Mouse (Mus musculus) layer of hippocampus, adult 2 months (tissue): ENCODE data around the gene Mapre1. TPM values are rescaled to one million over a fixed set of nuclear protein-coding genes. Genes with fewer than 3 reads are reported as not detected.
"Not testable (repeated sequence)": the region's sequence is repeated elsewhere in the genome, so short reads cannot be mapped to it uniquely, and the experiment has no call there.

Experiments
- DNase-seq, 2 experiments: peaks; one replicate each; pipeline ENCODE4 v3.0.0; 2022; ENCODE audit warnings: low spot score in 2 of 2
- H3K27ac ChIP-seq: fragments of 200-600 bp; 2 replicates; pipeline ENCODE4 v1.8.1; 2022
- H3K4me3 ChIP-seq: fragments of 200-600 bp; 2 replicates; pipeline ENCODE4 v1.8.1; 2022; ENCODE audit warnings: mild to moderate bottlenecking
- CTCF ChIP-seq: fragments of 200-600 bp; conservative IDR thresholded peaks from 2 replicates; pipeline ENCODE4 v1.8.1; 2022; ENCODE audit warnings: antibody characterized with exemption, mild to moderate bottlenecking, moderate library complexity
- total RNA-seq, 2 experiments: library from RNA; stranded (reverse); gene quantifications; 2 replicates each; pipeline ENCODE4 v1.2.3; 2021

The Mapre1 gene
- total RNA-seq, 2 experiments from 2014 or later: 72.4 to 75.8 TPM

- no peak for TF ChIP-seq CTCF
- no peak overlapping the region for H3K4me3 ChIP-seq
- DNase-seq: no peak
Observed at GRCm38 (mm10) chr2:153793366-153793765, 52.3 kb downstream of the Mapre1 start.

GRCm38 (mm10) chr2:153795090-153795489, 54.0 kb downstream of the Mapre1 start:
- Histone ChIP-seq H3K4me3 (no peak overlapping the region), H3K27ac (no peak overlapping the region)
- peak; percentile 65 for TF ChIP-seq CTCF
- DNase-seq: peak in 1 of 2 experiments; percentile 17

More at GRCm38 (mm10) chr2:153793366-153793765, 52.3 kb downstream of the Mapre1 start:
- no peak overlapping the region for H3K27ac ChIP-seq

DNA sequence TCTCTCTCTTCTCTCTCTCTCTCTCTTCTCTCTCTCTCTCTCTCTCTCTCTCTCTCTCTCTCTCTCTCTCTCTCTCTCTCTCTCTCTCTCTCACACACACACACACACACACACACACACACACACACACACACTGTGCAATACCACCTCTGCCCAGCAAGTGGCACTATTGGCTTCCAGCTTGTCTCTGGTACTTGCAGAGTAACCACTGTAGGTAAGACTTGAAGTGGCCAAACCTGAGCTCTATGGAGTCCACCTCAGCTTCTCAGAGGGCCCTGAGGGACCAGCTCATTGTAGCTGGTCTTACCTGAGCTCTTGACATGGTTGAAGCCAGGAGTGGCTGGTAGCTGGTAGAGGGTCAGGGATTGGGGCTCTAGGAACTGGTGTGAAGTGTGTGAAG, 66.4 kb downstream of the Mapre1 start:
- H3K4me3 ChIP-seq, H3K27ac ChIP-seq: not testable (repeated sequence)
- peak; percentile 39 to 72 for DNase-seq
- peak; percentile 67 for TF ChIP-seq CTCF

DNA sequence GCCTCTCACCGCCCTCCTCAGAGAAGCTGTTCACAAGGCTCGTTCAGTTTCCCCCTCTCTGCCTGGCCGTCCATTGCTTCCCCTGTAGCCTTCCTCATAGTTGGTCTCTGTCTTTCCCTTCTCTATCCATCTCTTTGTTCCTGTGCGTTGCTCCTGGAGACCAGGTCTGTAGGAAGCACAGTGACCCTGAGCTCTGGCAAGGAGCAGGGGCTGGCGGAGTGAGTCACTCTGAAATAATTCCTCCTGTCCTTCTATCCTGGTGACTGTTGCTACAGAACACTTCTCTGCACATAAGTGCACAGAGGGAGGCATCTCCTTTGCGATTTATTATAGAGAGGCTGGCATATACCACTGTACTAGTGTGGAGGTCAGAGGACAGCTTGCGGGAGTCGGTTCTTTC, 67.1 kb downstream of the Mapre1 start:
- H3K27ac ChIP-seq: no peak overlapping the region
- TF ChIP-seq CTCF: no peak

GRCm38 (mm10) chr2:153808841-153809240, 67.8 kb downstream of the Mapre1 start:
- Histone ChIP-seq H3K27ac (no peak overlapping the region), H3K4me3 (no peak overlapping the region)
- no peak for TF ChIP-seq CTCF
- no peak for DNase-seq

More for the DNA sequence above, 67.1 kb downstream of the Mapre1 start:
- no peak overlapping the region for H3K4me3 ChIP-seq
- DNase-seq: no peak

DNA sequence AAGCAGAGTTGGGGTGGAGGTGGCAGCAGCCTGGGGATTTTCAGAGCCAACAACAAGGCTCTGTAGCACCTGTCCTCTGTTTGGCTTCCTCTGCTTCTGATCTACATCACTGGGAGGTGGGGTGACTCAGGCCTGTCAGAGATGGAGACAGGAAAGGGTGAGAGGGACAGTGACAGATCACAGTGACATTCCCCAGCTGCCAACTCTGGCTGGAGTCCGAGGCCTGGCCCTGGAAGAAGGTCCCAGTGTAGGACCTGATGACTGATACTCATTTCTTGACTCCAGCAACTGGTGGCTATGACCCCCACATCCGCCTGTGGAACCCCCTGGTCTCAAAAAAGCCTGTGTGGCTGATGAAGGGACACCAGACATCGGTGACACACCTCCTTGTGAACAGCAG, 68.8 kb downstream of the Mapre1 start:
- H3K27ac ChIP-seq: no peak overlapping the region
- DNase-seq: no peak
- TF ChIP-seq CTCF: no peak
- no peak overlapping the region for H3K4me3 ChIP-seq

DNA sequence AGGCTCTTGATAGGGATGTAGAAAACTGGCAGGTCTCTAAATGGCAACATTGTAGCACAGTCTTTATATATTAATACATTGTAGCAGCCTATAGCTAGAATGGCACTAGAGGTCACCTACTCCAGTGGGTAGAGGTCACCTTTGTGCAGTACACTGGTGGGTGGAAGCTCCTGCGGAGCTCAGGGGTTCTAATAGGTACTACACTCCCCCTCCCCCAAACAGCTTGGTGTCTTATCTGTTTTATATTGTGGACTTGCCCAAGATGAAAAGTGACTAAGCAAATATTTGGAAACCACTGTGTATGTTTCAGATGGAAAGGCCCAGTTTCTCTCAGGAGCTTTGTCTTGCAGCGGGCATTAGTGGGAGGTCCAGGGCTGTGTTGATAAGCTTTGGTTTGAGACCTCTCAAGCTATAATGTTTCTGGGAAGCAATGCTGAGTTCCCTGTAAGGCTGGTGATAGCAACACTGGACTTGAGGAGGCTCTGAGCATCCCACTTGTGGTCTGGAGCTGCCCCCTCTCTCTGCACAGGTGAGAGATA, 81.0 kb downstream of the Mapre1 start:
- no peak for TF ChIP-seq CTCF
- Histone ChIP-seq H3K27ac (no peak overlapping the region), H3K4me3 (no peak overlapping the region)
- DNase-seq: no peak

Other genes with a start within 250 kb of the Mapre1 start
- gene 4930404H24Rik, start 248.5 kb upstream of the Mapre1 start, total RNA-seq: not detected
- 10 to 100 TPM; 47.6 to 52.1 TPM for gene Nol4l, start 211.3 kb upstream of the Mapre1 start, total RNA-seq
- 10 to 100 TPM; 25.2 to 31.0 TPM for gene Commd7, start 108.5 kb upstream of the Mapre1 start, total RNA-seq
- 1 to 10 TPM; 1.4 to 2.1 TPM for gene Dnmt3b, start 91.8 kb upstream of the Mapre1 start, total RNA-seq
- under 1 TPM in 1 of 2 experiments, not detected in 1; 0.17 TPM for gene Dnmt3c, start 44.6 kb upstream of the Mapre1 start, total RNA-seq
- under 1 TPM; 0.12 to 0.46 TPM for gene Efcab8, start 38.7 kb downstream of the Mapre1 start, total RNA-seq
- gene Sun5, start 129.8 kb downstream of the Mapre1 start, total RNA-seq: not detected
- not detected for gene Bpifb2, start 133.8 kb downstream of the Mapre1 start, total RNA-seq
- not detected for gene Bpifb6, start 159.1 kb downstream of the Mapre1 start, total RNA-seq
- not detected for gene Bpifb3, start 177.0 kb downstream of the Mapre1 start, total RNA-seq
- gene Bpifb4, start 196.9 kb downstream of the Mapre1 start, total RNA-seq: not detected
- gene Bpifa6, start 233.7 kb downstream of the Mapre1 start, total RNA-seq: not detected